Mouse (Mus musculus) midbrain, embryonic 11.5 days (tissue): ENCODE data around the gene Lhfpl1. TPM values are rescaled to one million over a fixed set of nuclear protein-coding genes. Genes with fewer than 3 reads are reported as not detected.

ENCODE experiments used
- ATAC-seq: fragments of 200-750 bp; cut with Nextera tagmentation; 2 replicates; pipeline ENCODE4 v1.8.0; 2017; ENCODE audit warnings: moderate TSS enrichment, moderate library complexity; ENCODE audit not compliant: low FRiP score
- DNase-seq: peaks from one replicate; pipeline ENCODE4 v3.0.0; 2015; ENCODE audit warnings: low spot score; ENCODE audit errors: missing footprints
- H3K27ac ChIP-seq: fragments of 300-500 bp; sonication (generic); 2 replicates; pipeline ENCODE4 v1.5.1; 2014; ENCODE audit warnings: low read depth, low read length
- H3K27me3 ChIP-seq: fragments of 300-500 bp; sonication (generic); 2 replicates; pipeline ENCODE4 v1.6.1; 2014; ENCODE audit warnings: mild to moderate bottlenecking, low read length, moderate library complexity, mixed read lengths; ENCODE audit not compliant: control insufficient read depth, insufficient read depth
- H3K36me3 ChIP-seq: fragments of 300-500 bp; sonication (generic); 2 replicates; pipeline ENCODE4 v1.6.1; 2014; ENCODE audit warnings: mild to moderate bottlenecking, low read length, moderate library complexity, mixed read lengths; ENCODE audit not compliant: control insufficient read depth, insufficient read depth
- H3K4me1 ChIP-seq: fragments of 300-500 bp; sonication (generic); 2 replicates; pipeline ENCODE4 v1.6.1; 2014; ENCODE audit warnings: low read length; ENCODE audit not compliant: control insufficient read depth, insufficient read depth
- H3K4me2 ChIP-seq: fragments of 300-500 bp; sonication (generic); 2 replicates; pipeline ENCODE4 v1.6.1; 2014; ENCODE audit warnings: mild to moderate bottlenecking, moderate library complexity
- H3K4me3 ChIP-seq: fragments of 300-500 bp; sonication (generic); 2 replicates; pipeline ENCODE4 v1.5.1; 2014; ENCODE audit warnings: low read depth, low read length
- H3K9ac ChIP-seq: fragments of 300-500 bp; sonication (generic); 2 replicates; pipeline ENCODE4 v1.6.1; 2014; ENCODE audit warnings: low read length
- H3K9me3 ChIP-seq: fragments of 300-500 bp; sonication (generic); 2 replicates; pipeline ENCODE4 v1.6.1; 2016; ENCODE audit warnings: low read length; ENCODE audit not compliant: control insufficient read depth
- whole genome bisulfite sequencing: fragments of 180-500 bp; shearing (Covaris S2); extraction: QIAGEN DNeasy Blood & Tissue Kit; methylation state at CpG from one replicate; pipeline ENCODE4 v1.1.7; 2014; 5-methylcytosine and 5-hydroxymethylcytosine counted together
- polyA plus RNA-seq: library from polyadenylated mRNA; unstranded; fragments of >200 nt; fragmentation: Nextera tagmentation; extraction: Ambion mirVana; gene quantifications from 2 replicates; pipeline ENCODE4 v1.2.1, GENCODE M21; 2014

Lhfpl1 gene
- polyA plus RNA-seq, 1 experiment from 2014 or later: not detected

GRCm38 (mm10) chrX:145271768-145272167, 77.1 kb downstream of the Lhfpl1 start:
- peak; percentile 86 for DNase-seq
- H3K4me1 ChIP-seq: no peaks in the 10 kb centered on the region
- no peak overlapping the region for H3K27ac ChIP-seq
- H3K9me3 ChIP-seq: no peaks in the 10 kb centered on the region
- H3K36me3 ChIP-seq: no peaks in the 10 kb centered on the region
- H3K4me3 ChIP-seq: no peak overlapping the region
- no peak overlapping the region for H3K9ac ChIP-seq
- H3K4me2 ChIP-seq: no peak overlapping the region
- ATAC-seq: peak; percentile 93
- WGBS: 40% methylated on average over 4 of the region's 4 CpGs
- H3K27me3 ChIP-seq: no peaks in the 10 kb centered on the region

GRCm38 (mm10) chrX:145261803-145262202, 87.1 kb downstream of the Lhfpl1 start:
- H3K27ac ChIP-seq: no peak overlapping the region
- H3K36me3 ChIP-seq: no peaks in the 10 kb centered on the region
- H3K9ac ChIP-seq: no peak overlapping the region
- DNase-seq: no peak
- no peaks in the 10 kb centered on the region for H3K4me1 ChIP-seq
- no peak overlapping the region for H3K4me2 ChIP-seq
- no peaks in the 10 kb centered on the region for H3K9me3 ChIP-seq
- ATAC-seq: no peak
- H3K4me3 ChIP-seq: no peak overlapping the region
- 73% methylated on average over 5 of the region's 5 CpGs for WGBS
- no peaks in the 10 kb centered on the region for H3K27me3 ChIP-seq

Other genes with a start within 250 kb of the Lhfpl1 start
- gene Amot, start 156.1 kb upstream of the Lhfpl1 start, polyA plus RNA-seq: 10.5 and 11.5 TPM in 2 replicates